Mouse (Mus musculus) myocyte (in vitro differentiated cells): ENCODE data around the gene Ifi205. TPM values are rescaled to one million over a fixed set of nuclear protein-coding genes. Genes with fewer than 3 reads are reported as not detected.

ENCODE experiments used
- H3K27me3 ChIP-seq: one replicate; pipeline ENCODE4 v1.6.1; 2011; ENCODE audit not compliant: control insufficient read depth, insufficient read depth, insufficient read length
- H3K36me3 ChIP-seq: one replicate; pipeline ENCODE4 v1.6.1; 2011; ENCODE audit not compliant: control insufficient read depth, insufficient read depth
- H3K4me2 ChIP-seq: one replicate; pipeline ENCODE4 v1.6.1; 2011; ENCODE audit warnings: low read depth, control low read depth
- H3K4me3 ChIP-seq: one replicate; pipeline ENCODE4 v1.5.1; 2011; ENCODE audit warnings: mild to moderate bottlenecking, control low read depth, moderate library complexity
- H3K79me2 ChIP-seq: one replicate; pipeline ENCODE4 v1.6.1; 2011; ENCODE audit not compliant: control insufficient read depth, insufficient read depth
- H3ac ChIP-seq: one replicate; pipeline ENCODE4 v1.6.1; 2011; ENCODE audit not compliant: control insufficient read depth, insufficient read length
- CEBPB ChIP-seq: IDR thresholded peaks from 2 replicates; pipeline ENCODE4 v1.6.1; 2011; ENCODE audit warnings: mild to moderate bottlenecking, moderate library complexity; ENCODE audit not compliant: poor library complexity, insufficient read depth, severe bottlenecking
- E2F4 ChIP-seq: IDR thresholded peaks from one replicate; pipeline ENCODE4 v1.6.1; 2011; ENCODE audit warnings: mild to moderate bottlenecking, control low read depth, moderate library complexity; ENCODE audit not compliant: insufficient read depth
- MAX ChIP-seq: IDR thresholded peaks from one replicate; pipeline ENCODE4 v1.6.1; 2011; ENCODE audit warnings: low read depth, mild to moderate bottlenecking, control low read depth
- MYOD1 ChIP-seq, 3 experiments: IDR thresholded peaks; one replicate each; pipeline ENCODE4 v1.6.1; 2011; ENCODE audit warnings: control low read depth in 2 of 3, low read depth in 2 of 3, mild to moderate bottlenecking in 2 of 3, moderate library complexity in 1 of 3; ENCODE audit not compliant: insufficient read length in 2 of 3, control insufficient read depth in 1 of 3
- MYOG ChIP-seq, 3 experiments: IDR thresholded peaks; one replicate each; pipeline ENCODE4 v1.6.1; 2011; ENCODE audit warnings: control low read depth in 2 of 3, low read depth in 2 of 3, mild to moderate bottlenecking in 2 of 3; ENCODE audit not compliant: insufficient read length in 2 of 3, control insufficient read depth in 1 of 3, insufficient read depth in 1 of 3
- POLR2A ChIP-seq: IDR thresholded peaks from one replicate; pipeline ENCODE4 v1.6.1; 2011; ENCODE audit warnings: low read depth, mild to moderate bottlenecking, control low read depth, moderate library complexity; ENCODE audit not compliant: insufficient read length
- POLR2AphosphoS2 ChIP-seq: IDR thresholded peaks from one replicate; pipeline ENCODE4 v1.6.1; 2011; ENCODE audit warnings: low read depth, control low read depth; ENCODE audit not compliant: insufficient read length
- REST ChIP-seq: IDR thresholded peaks from one replicate; pipeline ENCODE4 v1.6.1; 2011; ENCODE audit warnings: mild to moderate bottlenecking, control low read depth, moderate library complexity; ENCODE audit not compliant: insufficient read depth, insufficient read length
- SRF ChIP-seq: IDR thresholded peaks from one replicate; pipeline ENCODE4 v1.6.1; 2011; ENCODE audit warnings: low read depth; ENCODE audit not compliant: control insufficient read depth, insufficient read length
- TCF12 ChIP-seq: IDR thresholded peaks from one replicate; pipeline ENCODE4 v1.6.1; 2011; ENCODE audit warnings: mild to moderate bottlenecking, control low read depth; ENCODE audit not compliant: poor library complexity, insufficient read depth, severe bottlenecking
- TCF3 ChIP-seq: IDR thresholded peaks from one replicate; pipeline ENCODE4 v1.6.1; 2011; ENCODE audit warnings: low read depth, control low read depth; ENCODE audit not compliant: insufficient read length
- USF1 ChIP-seq: IDR thresholded peaks from one replicate; pipeline ENCODE4 v1.6.1; 2011; ENCODE audit warnings: low read depth, mild to moderate bottlenecking, control low read depth, moderate library complexity
- polyA plus RNA-seq: library from polyadenylated mRNA; unstranded; fragments of >200 nt; fragmentation: generic; extraction: Trizol; gene quantifications from one replicate; pipeline ENCODE4 v1.2.1, GENCODE M21; 2012; ENCODE audit warnings: missing spikeins

The Ifi205 gene
- polyA plus RNA-seq = 0.04 TPM

- Histone ChIP-seq H3K4me3 (no peak within 1 kb of the TSS), H3K27me3 (no peaks in the 10 kb centered on the region), H3K36me3 (no peaks in the 10 kb centered on the region), H3K4me2 (peak within 1 kb of the TSS; percentile 60), H3K79me2 (no peaks in the 10 kb centered on the region), H3ac (no peak within 1 kb of the TSS)
- TF ChIP-seq CEBPB = no peak
- TF ChIP-seq MAX = no peak
- no peak for TF ChIP-seq E2F4
- no peak for TF ChIP-seq MYOD1 (IDR thresholded peaks at IDR 0.05; ENCODE audit: control insufficient read depth in 1 of 3, insufficient read length in 2 of 3, low read depth in 2 of 3)
- no peak for TF ChIP-seq SRF
- no peak for TF ChIP-seq USF1
- no peak for TF ChIP-seq REST
Measured at GRCm38 (mm10) chr1:174031698-174032097, at the start of gene Ifi205. Ifi205 (minus strand) TSS chr1:174031810.

- Histone ChIP-seq H3K36me3 (no peaks in the 10 kb centered on the region), H3K4me2 (no peak within 1 kb of the TSS), H3ac (no peak within 1 kb of the TSS), H3K4me3 (no peak within 1 kb of the TSS), H3K79me2 (no peaks in the 10 kb centered on the region), H3K27me3 (no peaks in the 10 kb centered on the region)
- TF ChIP-seq TCF12 = no peak
- no peak for TF ChIP-seq CEBPB
- no peak for TF ChIP-seq POLR2AphosphoS2
- no peak for TF ChIP-seq USF1
- TF ChIP-seq MYOD1 (IDR thresholded peaks at IDR 0.05; ENCODE audit: control insufficient read depth in 1 of 3, insufficient read length in 2 of 3, low read depth in 2 of 3) = no peak
- no peak for TF ChIP-seq SRF
- no peak for TF ChIP-seq TCF3
- no peak for TF ChIP-seq REST
- TF ChIP-seq POLR2A = no peak
- no peak for TF ChIP-seq E2F4
- TF ChIP-seq MAX = no peak
- no peak for TF ChIP-seq MYOG (IDR thresholded peaks at IDR 0.05; ENCODE audit: control insufficient read depth in 1 of 3, insufficient read depth in 1 of 3, insufficient read length in 2 of 3, low read depth in 2 of 3)
Measured at GRCm38 (mm10) chr1:174066305-174066704, 34.7 kb upstream of the Ifi205 start, which contains the start of gene Olfr430. Olfr430 (plus strand) TSS chr1:174066605.

GRCm38 (mm10) chr1:174055248-174055647 is 23.6 kb upstream of the Ifi205 start:
- TF ChIP-seq MYOG (IDR thresholded peaks at IDR 0.05; ENCODE audit: control insufficient read depth in 1 of 3, insufficient read depth in 1 of 3, insufficient read length in 2 of 3, low read depth in 2 of 3) (no peak), MYOD1 (IDR thresholded peaks at IDR 0.05; ENCODE audit: control insufficient read depth in 1 of 3, insufficient read length in 2 of 3, low read depth in 2 of 3) (no peak), MAX (no peak), USF1 (no peak), CEBPB (no peak), POLR2AphosphoS2 (no peak)
- H3K36me3 ChIP-seq = no peaks in the 10 kb centered on the region
- H3K79me2 ChIP-seq = no peaks in the 10 kb centered on the region
- no peak overlapping the region for H3K4me2 ChIP-seq
- no peak overlapping the region for H3ac ChIP-seq
- H3K27me3 ChIP-seq = no peaks in the 10 kb centered on the region
- no peak overlapping the region for H3K4me3 ChIP-seq

GRCm38 (mm10) chr1:174052981-174053380 is 21.4 kb upstream of the Ifi205 start:
- Histone ChIP-seq H3K27me3 (no peaks in the 10 kb centered on the region), H3K4me2 (no peak overlapping the region), H3K79me2 (no peaks in the 10 kb centered on the region), H3ac (no peak overlapping the region), H3K36me3 (no peaks in the 10 kb centered on the region), H3K4me3 (no peak overlapping the region)
- TF ChIP-seq TCF3 = no peak
- TF ChIP-seq MYOD1 (IDR thresholded peaks at IDR 0.05; ENCODE audit: control insufficient read depth in 1 of 3, insufficient read length in 2 of 3, low read depth in 2 of 3) = no peak
- no peak for TF ChIP-seq USF1

GRCm38 (mm10) chr1:174051931-174052536 is 20.4 kb upstream of the Ifi205 start:
- H3K36me3 ChIP-seq = no peaks in the 10 kb centered on the region
- H3K79me2 ChIP-seq = no peaks in the 10 kb centered on the region
- H3K4me2 ChIP-seq = no peak overlapping the region
- no peak overlapping the region for H3ac ChIP-seq
- TF ChIP-seq MAX = no peak
- TF ChIP-seq TCF12 = no peak
- TF ChIP-seq POLR2AphosphoS2 = no peak
- TF ChIP-seq SRF = no peak
- no peak for TF ChIP-seq REST
- no peak for TF ChIP-seq TCF3
- TF ChIP-seq MYOG (IDR thresholded peaks at IDR 0.05; ENCODE audit: control insufficient read depth in 1 of 3, insufficient read depth in 1 of 3, insufficient read length in 2 of 3, low read depth in 2 of 3) = no peak
- no peak for TF ChIP-seq CEBPB
- TF ChIP-seq MYOD1 (IDR thresholded peaks at IDR 0.05; ENCODE audit: control insufficient read depth in 1 of 3, insufficient read length in 2 of 3, low read depth in 2 of 3) = no peak
- no peak for TF ChIP-seq POLR2A
- TF ChIP-seq USF1 = no peak
- TF ChIP-seq E2F4 = no peak
- no peaks in the 10 kb centered on the region for H3K27me3 ChIP-seq
- no peak overlapping the region for H3K4me3 ChIP-seq
